Mouse (Mus musculus) forebrain, embryonic 15.5 days (tissue): ENCODE results near the gene Gps1. TPM values are rescaled to one million over a fixed set of nuclear protein-coding genes. Genes with fewer than 3 reads are reported as not detected.
"Not testable (repeated sequence)": the region's sequence is repeated elsewhere in the genome, so short reads cannot be mapped to it uniquely, and the experiment has no call there.

Source experiments
- ATAC-seq: fragments of 200-750 bp; cut with Nextera tagmentation; replicated peaks from 2 replicates; pipeline ENCODE4 v1.8.0; 2017; ENCODE audit warnings: mild to moderate bottlenecking, moderate TSS enrichment, moderate library complexity
- H3K27ac ChIP-seq: fragments of 300-500 bp; sonication (generic); replicated peaks from 2 replicates; pipeline ENCODE4 v1.5.1; 2015; ENCODE audit warnings: mild to moderate bottlenecking, inconsistent platforms
- H3K27me3 ChIP-seq: fragments of 300-500 bp; sonication (generic); 2 replicates; pipeline ENCODE4 v1.6.1; 2015; ENCODE audit warnings: inconsistent platforms
- H3K36me3 ChIP-seq: fragments of 300-500 bp; sonication (generic); 2 replicates; pipeline ENCODE4 v1.6.1; 2015; ENCODE audit warnings: mild to moderate bottlenecking, inconsistent platforms
- H3K4me1 ChIP-seq: fragments of 300-500 bp; sonication (generic); 2 replicates; pipeline ENCODE4 v1.6.1; 2015; ENCODE audit warnings: inconsistent platforms
- H3K4me2 ChIP-seq: fragments of 300-500 bp; sonication (generic); replicated peaks from 2 replicates; pipeline ENCODE4 v1.6.1; 2015; ENCODE audit warnings: mild to moderate bottlenecking, inconsistent platforms
- H3K4me3 ChIP-seq: fragments of 300-500 bp; sonication (generic); 2 replicates; pipeline ENCODE4 v1.5.1; 2015; ENCODE audit warnings: mild to moderate bottlenecking, inconsistent platforms
- H3K9ac ChIP-seq: fragments of 300-500 bp; sonication (generic); replicated peaks from 2 replicates; pipeline ENCODE4 v1.6.1; 2015; ENCODE audit warnings: mild to moderate bottlenecking, inconsistent platforms
- H3K9me3 ChIP-seq: fragments of 300-500 bp; sonication (generic); 2 replicates; pipeline ENCODE4 v1.6.1; 2016; ENCODE audit warnings: inconsistent platforms
- WGBS: fragments of 180-500 bp; shearing (Covaris S2); methylation state at CpG from one replicate; pipeline ENCODE4 v1.1.7; 2015; ENCODE audit warnings: mixed read lengths; 5-methylcytosine and 5-hydroxymethylcytosine counted together
- polyA plus RNA-seq: library from polyadenylated mRNA; unstranded; fragments of >200 nt; fragmentation: Nextera tagmentation; extraction: Ambion mirVana; gene quantifications from 2 replicates; pipeline ENCODE4 v1.2.1, GENCODE M21; 2015

Gps1 gene
- 276 and 287 TPM in 2 replicates for polyA plus RNA-seq

DNA sequence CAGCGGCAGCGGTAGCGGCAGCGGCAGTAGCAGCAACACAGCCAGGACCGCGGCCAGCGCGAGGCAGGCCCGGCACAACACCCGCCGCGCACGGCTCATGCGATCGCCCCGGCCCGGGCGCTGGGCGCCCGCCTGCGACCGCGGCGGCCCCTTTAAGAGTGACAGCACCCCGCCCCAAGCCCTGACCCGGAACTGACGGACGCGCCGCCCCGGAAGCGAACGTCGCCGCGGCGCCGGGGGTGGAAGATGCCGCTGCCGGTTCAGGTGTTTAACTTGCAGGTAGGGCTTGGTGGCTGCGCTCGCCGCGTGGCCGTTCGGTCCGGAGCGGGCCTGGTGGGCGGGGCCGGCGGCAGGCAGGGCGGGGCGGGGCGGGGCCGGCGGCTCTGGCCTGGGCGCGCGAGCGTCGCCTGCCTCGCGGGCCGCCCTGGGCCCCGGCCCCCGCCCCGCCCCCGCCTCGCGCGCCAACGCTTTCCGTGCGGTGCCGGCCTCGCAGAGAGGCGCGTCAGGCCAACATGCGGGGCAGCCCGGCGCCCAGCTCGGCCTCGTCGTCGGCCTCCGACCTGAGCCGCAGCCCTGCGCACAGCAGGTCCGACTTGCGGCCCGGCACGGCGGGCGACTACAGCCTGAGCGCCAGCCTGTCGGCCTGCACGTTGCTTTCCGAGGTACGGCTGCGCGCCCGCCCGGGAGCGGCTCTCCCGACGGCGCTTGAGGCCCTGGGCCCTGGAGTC lies at the start of gene Gps1, which contains the start of gene Rfng:
TSS of gene Gps1 (plus strand) at position 209 of the 728 bp plus-strand sequence.
TSS of gene Rfng (minus strand) at position 144 of the 728 bp plus-strand sequence.
- under 1% methylated on average over 83 of the region's 107 CpGs for WGBS

GRCm38 (mm10) chr11:120736424-120736823 lies 47.6 kb upstream of the Gps1 start:
- H3K9ac ChIP-seq = no peak overlapping the region
- no peak overlapping the region for H3K4me2 ChIP-seq
- H3K4me1 ChIP-seq = no peaks in the 10 kb centered on the region
- 74% methylated on average over 6 of the region's 6 CpGs for WGBS
- H3K9me3 ChIP-seq = no peaks in the 10 kb centered on the region
- ATAC-seq = no peak
- H3K27ac ChIP-seq = no peak overlapping the region
- no peaks in the 10 kb centered on the region for H3K27me3 ChIP-seq
- no peaks in the 10 kb centered on the region for H3K36me3 ChIP-seq
- no peak overlapping the region for H3K4me3 ChIP-seq

More for the DNA sequence above, at the start of gene Gps1, which contains the start of gene Rfng:
- Histone ChIP-seq H3K4me1 (peaks cover 32% of the 10 kb centered on the region), H3K4me2 (peak within 1 kb of the TSS; percentile 87), H3K27me3 (no peaks in the 10 kb centered on the region), H3K9ac (peak within 1 kb of the TSS; percentile 81), H3K9me3 (no peaks in the 10 kb centered on the region), H3K4me3 (peak within 1 kb of the TSS; percentile 72), H3K27ac (peak within 1 kb of the TSS; percentile 65), H3K36me3 (peaks cover 47% of the 10 kb centered on the region)
- peak; percentile 86 for ATAC-seq

DNA sequence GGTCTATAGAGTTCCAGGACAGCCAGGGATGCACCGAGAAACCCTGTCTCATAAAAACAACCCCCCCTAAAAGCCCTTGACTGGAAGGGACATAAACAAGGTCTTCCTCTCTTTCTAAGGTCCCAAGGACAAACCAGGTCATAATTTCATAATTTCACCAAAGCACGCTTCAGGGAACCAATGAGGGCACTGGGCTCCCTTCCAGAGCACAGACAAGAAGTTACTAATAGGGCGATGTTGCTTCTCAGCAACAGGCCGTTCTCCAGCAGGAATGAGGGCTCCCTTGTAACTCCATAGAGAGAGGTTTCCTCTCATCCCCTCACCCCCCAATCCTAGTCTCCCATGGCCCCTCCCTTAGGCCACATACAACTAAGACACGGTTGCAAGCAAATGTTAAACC lies 43.1 kb upstream of the Gps1 start:
- no peak for ATAC-seq
- Histone ChIP-seq H3K9me3 (no peaks in the 10 kb centered on the region), H3K4me2 (no peak overlapping the region), H3K27me3 (no peaks in the 10 kb centered on the region), H3K4me1 (no peaks in the 10 kb centered on the region), H3K36me3 (no peaks in the 10 kb centered on the region), H3K9ac (no peak overlapping the region), H3K4me3 (no peak overlapping the region), H3K27ac (no peak overlapping the region)
- 92% methylated on average over 5 of the region's 5 CpGs for WGBS

- WGBS = 79% methylated on average over 7 of the region's 7 CpGs
- Histone ChIP-seq H3K4me1 (no peaks in the 10 kb centered on the region), H3K9me3 (no peaks in the 10 kb centered on the region), H3K9ac (no peak overlapping the region), H3K27me3 (no peaks in the 10 kb centered on the region), H3K4me2 (no peak overlapping the region), H3K36me3 (no peaks in the 10 kb centered on the region), H3K27ac (no peak overlapping the region), H3K4me3 (no peak overlapping the region)
- ATAC-seq = no peak
Observed at GRCm38 (mm10) chr11:120744121-120744701, 39.9 kb upstream of the Gps1 start.

DNA sequence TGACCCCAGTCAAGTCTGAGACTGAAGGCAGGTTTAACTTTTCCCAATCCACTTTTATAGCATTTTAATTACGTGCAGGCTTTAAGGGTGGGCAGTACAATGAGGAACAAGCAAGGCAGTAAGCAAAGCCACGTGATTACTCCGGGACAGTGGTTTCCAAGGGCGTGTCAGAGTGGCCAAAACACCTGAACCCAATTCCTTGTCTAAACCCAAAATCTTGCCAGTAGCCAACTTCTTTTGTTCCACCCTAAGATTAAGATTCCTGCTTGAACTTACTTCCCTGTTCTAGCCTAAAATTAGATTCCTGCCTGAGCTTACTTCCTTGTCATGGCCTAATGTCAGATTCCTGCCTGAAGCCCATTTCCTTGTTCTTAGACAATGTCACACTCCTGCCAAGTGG lies 36.1 kb upstream of the Gps1 start:
- 80% methylated on average over 4 of the region's 4 CpGs for WGBS
- Histone ChIP-seq H3K9ac (no peak overlapping the region), H3K36me3 (no peaks in the 10 kb centered on the region), H3K4me2 (no peak overlapping the region), H3K4me1 (no peaks in the 10 kb centered on the region), H3K4me3 (no peak overlapping the region), H3K27ac (no peak overlapping the region), H3K9me3 (no peaks in the 10 kb centered on the region), H3K27me3 (no peaks in the 10 kb centered on the region)
- ATAC-seq = no peak

GRCm38 (mm10) chr11:120749430-120749829 lies 34.6 kb upstream of the Gps1 start:
- H3K4me2 ChIP-seq = no peak overlapping the region
- H3K9ac ChIP-seq = no peak overlapping the region
- H3K27ac ChIP-seq = no peak overlapping the region
- no peaks in the 10 kb centered on the region for H3K36me3 ChIP-seq
- no peak for ATAC-seq
- no peaks in the 10 kb centered on the region for H3K4me1 ChIP-seq
- no peaks in the 10 kb centered on the region for H3K27me3 ChIP-seq
- H3K9me3 ChIP-seq = no peaks in the 10 kb centered on the region
- no peak overlapping the region for H3K4me3 ChIP-seq
- WGBS = 63% methylated on average over 8 of the region's 8 CpGs

- Histone ChIP-seq H3K4me3 (no peak overlapping the region), H3K4me1 (no peaks in the 10 kb centered on the region), H3K4me2 (no peak overlapping the region), H3K9me3 (no peaks in the 10 kb centered on the region), H3K27me3 (no peaks in the 10 kb centered on the region), H3K36me3 (no peaks in the 10 kb centered on the region), H3K27ac (no peak overlapping the region), H3K9ac (no peak overlapping the region)
- WGBS = 72% methylated on average over 4 of the region's 4 CpGs
- no peak for ATAC-seq
Observed at GRCm38 (mm10) chr11:120751606-120752005, 32.5 kb upstream of the Gps1 start.

- WGBS = 92% methylated on average over 9 of the region's 9 CpGs
Observed at GRCm38 (mm10) chr11:120760236-120760635, 23.8 kb upstream of the Gps1 start.

DNA sequence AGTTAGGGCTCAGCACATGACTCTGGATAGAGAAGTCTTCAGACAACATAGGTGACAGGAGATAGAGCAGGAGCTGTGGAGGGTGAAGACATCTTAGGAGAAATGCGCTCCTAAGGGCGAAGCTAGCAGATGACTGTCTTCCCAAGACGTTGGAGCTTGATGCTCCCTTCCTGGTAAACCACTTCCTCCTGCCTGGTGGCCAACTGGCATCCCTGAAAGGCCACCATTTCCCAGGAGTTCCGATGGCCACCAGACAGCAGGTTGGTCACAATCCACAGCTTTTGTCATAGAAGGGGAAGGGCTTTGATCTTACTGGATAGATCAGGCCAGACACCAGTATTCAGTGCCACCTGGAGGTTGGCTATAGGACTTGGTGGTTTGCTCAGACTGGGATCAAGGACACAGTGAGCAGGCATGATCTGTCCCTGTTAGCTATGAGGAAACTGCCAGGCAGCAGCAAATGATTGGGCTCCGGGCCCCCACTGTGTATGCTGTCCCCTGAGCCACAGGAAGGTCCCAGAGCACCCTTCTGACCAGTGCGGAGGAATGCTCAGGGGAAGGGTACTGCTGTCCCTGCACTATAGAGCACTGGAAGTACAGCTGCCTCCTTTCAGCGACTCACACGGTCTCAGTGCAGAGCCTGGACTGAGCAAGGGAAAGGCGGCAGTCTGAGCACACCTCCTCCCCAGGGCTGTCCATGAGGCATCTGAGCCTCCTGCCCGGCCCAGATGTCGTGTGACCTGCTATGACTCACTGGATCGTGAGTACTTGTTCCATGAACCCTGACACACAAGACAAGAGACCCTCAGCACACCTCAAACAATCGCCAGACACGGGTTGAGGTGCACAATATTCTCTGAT lies 22.0 kb upstream of the Gps1 start:
- ATAC-seq = no peak

More at GRCm38 (mm10) chr11:120760236-120760635, 23.8 kb upstream of the Gps1 start:
- 0 out of 2 replicates have a peak, but pooled peaks cover 3% of the 10 kb centered on the region for H3K4me1 ChIP-seq
- 0 out of 2 replicates have a peak, but pooled peaks cover 2% of the 10 kb centered on the region for H3K27me3 ChIP-seq
- H3K36me3 ChIP-seq = no peaks in the 10 kb centered on the region
- no peak overlapping the region for H3K4me3 ChIP-seq
- H3K27ac ChIP-seq = no peak overlapping the region
- no peak overlapping the region for H3K9ac ChIP-seq
- ATAC-seq = no peak
- no peak overlapping the region for H3K4me2 ChIP-seq
- no peaks in the 10 kb centered on the region for H3K9me3 ChIP-seq

DNA sequence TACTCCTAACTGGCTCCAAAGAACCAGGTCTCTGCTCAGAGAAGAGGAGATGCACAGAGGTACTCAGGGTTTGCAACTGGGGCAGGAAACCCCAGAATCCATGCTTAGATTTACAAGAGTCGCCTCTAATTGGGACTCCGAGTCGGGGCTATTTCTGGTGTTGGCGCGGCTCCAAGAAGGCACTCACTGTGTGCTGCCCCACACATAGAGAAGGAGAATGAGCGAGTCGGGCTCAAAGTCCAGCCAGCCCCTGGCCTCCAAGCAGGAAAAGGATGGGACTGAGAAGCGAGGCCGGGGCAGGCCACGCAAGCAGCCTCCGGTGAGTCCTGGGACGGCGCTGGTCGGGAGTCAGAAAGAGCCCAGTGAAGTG lies 21.4 kb upstream of the Gps1 start, which contains the start of gene Hmga1b:
TSS of gene Hmga1b (plus strand) at position 123 of the 370 bp plus-strand sequence.
- H3K4me3 ChIP-seq, H3K27me3 ChIP-seq, ATAC-seq, H3K4me2 ChIP-seq, H3K9me3 ChIP-seq, H3K27ac ChIP-seq, H3K36me3 ChIP-seq, H3K4me1 ChIP-seq, H3K9ac ChIP-seq: not testable (repeated sequence)
- 17% methylated on average over 14 of the region's 14 CpGs for WGBS

More for the DNA sequence above, 22.0 kb upstream of the Gps1 start:
- WGBS = 75% methylated on average over 14 of the region's 14 CpGs
- Histone ChIP-seq H3K9ac (no peak overlapping the region), H3K4me1 (0 out of 2 replicates have a peak, but pooled peaks cover 3% of the 10 kb centered on the region), H3K27me3 (0 out of 2 replicates have a peak, but pooled peaks cover 2% of the 10 kb centered on the region), H3K4me3 (no peak overlapping the region), H3K27ac (no peak overlapping the region), H3K9me3 (no peaks in the 10 kb centered on the region), H3K36me3 (no peaks in the 10 kb centered on the region), H3K4me2 (no peak overlapping the region)

DNA sequence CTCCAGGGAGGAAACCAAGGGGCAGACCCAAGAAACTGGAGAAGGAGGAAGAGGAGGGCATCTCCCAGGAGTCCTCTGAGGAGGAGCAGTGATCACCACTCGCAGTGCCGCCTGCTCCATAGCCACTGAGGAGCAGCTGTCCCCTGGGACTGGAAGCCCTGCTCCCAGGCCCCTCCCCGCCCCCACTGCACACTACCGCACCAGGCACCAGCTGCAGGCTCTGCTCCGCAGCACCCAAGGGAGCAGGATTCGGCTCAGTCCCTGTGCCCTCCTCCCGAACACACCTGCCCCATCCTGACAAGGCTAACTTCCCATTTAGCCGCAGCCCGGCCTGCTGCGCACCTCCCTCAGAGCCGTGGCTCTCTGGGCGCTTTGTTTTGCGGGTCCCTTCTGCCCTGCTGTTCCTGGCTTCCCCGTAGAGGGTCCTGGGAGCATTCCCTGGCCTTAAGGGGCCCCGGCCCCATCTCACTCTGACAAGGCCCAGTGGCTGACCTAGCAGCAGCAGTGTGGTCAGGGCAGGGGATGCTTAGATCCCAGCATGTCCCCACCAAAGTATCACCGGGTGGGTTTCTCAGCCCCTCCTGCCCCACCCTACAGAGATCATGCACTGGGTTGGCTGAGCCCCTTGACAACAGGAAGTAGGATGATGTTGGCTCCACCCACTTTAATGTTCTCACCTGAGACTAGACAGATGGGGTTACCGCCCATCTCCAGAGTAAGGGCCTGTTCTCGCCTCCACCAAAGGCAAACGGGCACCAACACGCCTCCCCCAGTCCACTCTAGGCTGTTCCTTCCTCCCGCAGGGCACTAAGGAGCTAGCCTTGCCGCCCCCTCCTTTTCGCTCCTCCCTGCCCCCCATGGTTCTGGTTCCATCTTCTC lies 20.7 kb upstream of the Gps1 start:
- H3K4me1 ChIP-seq, H3K4me3 ChIP-seq, H3K36me3 ChIP-seq, H3K9ac ChIP-seq, H3K27me3 ChIP-seq, H3K4me2 ChIP-seq, H3K27ac ChIP-seq, H3K9me3 ChIP-seq, ATAC-seq: not testable (repeated sequence)
- WGBS = 4% methylated on average over 4 of the region's 23 CpGs
